ENCODE assay signal across 14 mouse cellular contexts in genomic region chr4:130267069-130267468, GRCm38 (mm10). TPM values are rescaled to one million over a fixed set of nuclear protein-coding genes. Genes with fewer than 3 reads are reported as not detected.
DNase-seq lines count a peak whose midpoint lies in the region; ATAC-seq and TF ChIP-seq lines count a peak whose summit lies in the region.
"Had no signal": no experiment of that assay in that cellular context is flagged by ENCODE, and none has a peak within 500 bp of the region (broad histone marks: within the 10 kb centered on the region; RNA-seq: fewer than 3 reads in every experiment).

No protein-coding gene starts in this region.

- no peaks in the 10 kb centered on the region for H3K9me3 ChIP-seq in embryonic facial prominence, embryonic 14.5 days (ENCODE audit: control insufficient read depth, low read length)
- H3K9me3 ChIP-seq in limb, embryonic 12.5 days: no peaks in the 10 kb centered on the region
- no peaks in the 10 kb centered on the region for H3K9me3 ChIP-seq in heart, embryonic 10.5 days
- H3K9me3 ChIP-seq: neural tube, embryonic 15.5 days had no signal

- H3K4me3 ChIP-seq in gastrocnemius, adult 2 months: peak overlapping the region; percentile 62
- H3K4me3 ChIP-seq in embryonic facial prominence, embryonic 14.5 days (ENCODE audit: low read depth, low read length): no peak overlapping the region
- no peak overlapping the region for H3K4me3 ChIP-seq in limb, embryonic 12.5 days (replicated peaks)
- H3K4me3 ChIP-seq in heart, embryonic 10.5 days: no peak overlapping the region
- H3K4me3 ChIP-seq: neural tube, embryonic 15.5 days had no signal

- ATAC-seq in embryonic facial prominence, embryonic 14.5 days (ENCODE audit: low read depth): 0 out of 2 replicates have a peak, but pooled peaks have one; percentile 19
- no peak for ATAC-seq in limb, embryonic 12.5 days (ENCODE audit: insufficient number of reproducible peaks, insufficient read depth, low FRiP score, low TSS enrichment, low read depth)

- intact Hi-C loops in gastrocnemius, adult 2 months (cut with DNase I): no loop called here
- intact Hi-C loops in left cerebral cortex, postnatal 25 days (cut with DNase I): no loop called here

- peak overlapping the region; percentile 41 for H3K27ac ChIP-seq in gastrocnemius, adult 2 months
- peak overlapping the region; percentile 42; the same call in 1 of the 2 replicates for H3K27ac ChIP-seq in embryonic facial prominence, embryonic 14.5 days (replicated peaks; ENCODE audit: low read depth, low read length)
- peak overlapping the region; percentile 8; the same call in 1 of the 2 replicates for H3K27ac ChIP-seq in limb, embryonic 12.5 days
- no peak overlapping the region; the same call in 1 of the 2 replicates for H3K27ac ChIP-seq in heart, embryonic 10.5 days
- H3K27ac ChIP-seq: hindbrain, embryonic 14.5 days; macrophage; neural tube, embryonic 15.5 days had no signal

- no peak overlapping the region for H3K9ac ChIP-seq in embryonic facial prominence, embryonic 14.5 days (ENCODE audit: low read depth, low read length)
- no peak overlapping the region for H3K9ac ChIP-seq in limb, embryonic 12.5 days (replicated peaks)
- H3K9ac ChIP-seq: hindbrain, embryonic 14.5 days; neural tube, embryonic 15.5 days had no signal

- DNase-seq in gastrocnemius, adult 2 months: peak; percentile 30
- no peak for DNase-seq in gastrocnemius, postnatal 4 days (ENCODE audit: low spot score in 2 of 2)
- no peak for DNase-seq in embryonic facial prominence, embryonic 14.5 days (ENCODE audit: low spot score)
- DNase-seq in lung, postnatal 10 days: peak; percentile 57
- no peak for DNase-seq in left cerebral cortex, postnatal 25 days (ENCODE audit: low spot score in 2 of 2)
- DNase-seq in right cerebral cortex, postnatal 14 days: no peak
- no peak for DNase-seq in heart, embryonic 10.5 days (ENCODE audit: low spot score)
- DNase-seq: cerebellum, adult 8-10 months had no signal

- no peak for TF ChIP-seq CTCF in gastrocnemius, adult 2 months (IDR thresholded peaks at IDR 0.05)

- 69% methylated on average over 7 of the region's 7 CpGs for WGBS in embryonic facial prominence, embryonic 14.5 days
- 78% methylated on average over 7 of the region's 7 CpGs for WGBS in limb, embryonic 12.5 days
- WGBS in heart, embryonic 10.5 days: 80% methylated on average over 7 of the region's 7 CpGs

- peak overlapping the region; percentile 24; the same call in 1 of the 2 replicates for H3K4me2 ChIP-seq in embryonic facial prominence, embryonic 14.5 days (ENCODE audit: low read depth, low read length)
- 0 out of 2 replicates have a peak overlapping the region, but pooled peaks have one; percentile 3 for H3K4me2 ChIP-seq in limb, embryonic 12.5 days
- H3K4me2 ChIP-seq: hindbrain, embryonic 14.5 days; neural tube, embryonic 15.5 days had no signal

- peaks cover 4% of the 10 kb centered on the region; the same call in 1 of the 2 replicates for H3K4me1 ChIP-seq in embryonic facial prominence, embryonic 14.5 days (ENCODE audit: control insufficient read depth, insufficient read depth, low read length)
- H3K4me1 ChIP-seq in limb, embryonic 12.5 days (replicated peaks): peaks cover 28% of the 10 kb centered on the region
- peaks cover 22% of the 10 kb centered on the region for H3K4me1 ChIP-seq in heart, embryonic 10.5 days

- H3K27me3 ChIP-seq in embryonic facial prominence, embryonic 14.5 days (replicated peaks; ENCODE audit: control insufficient read depth, insufficient read depth, low read length): no peaks in the 10 kb centered on the region
- H3K27me3 ChIP-seq in limb, embryonic 12.5 days: peaks cover 6% of the 10 kb centered on the region; the same call in 1 of the 2 replicates
- H3K27me3 ChIP-seq in heart, embryonic 10.5 days (ENCODE audit: insufficient read depth, poor library complexity, severe bottlenecking): peaks cover 67% of the 10 kb centered on the region
- H3K27me3 ChIP-seq: neural tube, embryonic 15.5 days had no signal

- peaks cover 33% of the 10 kb centered on the region for H3K36me3 ChIP-seq in embryonic facial prominence, embryonic 14.5 days (ENCODE audit: control insufficient read depth, insufficient read depth, low read length)
- H3K36me3 ChIP-seq in limb, embryonic 12.5 days: peaks cover 53% of the 10 kb centered on the region
- H3K36me3 ChIP-seq in heart, embryonic 10.5 days: no peaks in the 10 kb centered on the region

RNA-seq across cellular contexts. Expression of gene Serinc2, which starts 11.9 kb away (rescaled TPM):
- total RNA-seq in gastrocnemius, adult 2 months (2021): 10 to 100 TPM; 48.0 to 70.7 TPM
- total RNA-seq in gastrocnemius, postnatal 4 days (2021): 10 to 100 TPM; 43.2 to 53.4 TPM
- 89.2 and 113 TPM in 2 replicates for polyA plus RNA-seq in embryonic facial prominence, embryonic 14.5 days (2014; fragmentation: Nextera tagmentation; extraction: Ambion mirVana)
- polyA plus RNA-seq in limb, embryonic 12.5 days (2016; fragmentation: Nextera tagmentation; extraction: Ambion mirVana): 199 and 205 TPM in 2 replicates
- 1 to 10 TPM; 4.3 to 8.6 TPM for total RNA-seq in left cerebral cortex, postnatal 25 days (2021)
- 5.4 and 12.1 TPM in 2 replicates for polyA plus RNA-seq in heart, embryonic 10.5 days (2016; fragmentation: Nextera tagmentation; extraction: Ambion mirVana)
- polyA plus RNA-seq: macrophage had no signal

RNA-seq across cellular contexts. Expression of gene Fabp3, which starts 41.3 kb away (rescaled TPM):
- 1,000 to 10,000 TPM in 1 of 2 experiments, 100 to 1,000 TPM in 1; 551 to 1,329 TPM for total RNA-seq in gastrocnemius, adult 2 months (2021)
- total RNA-seq in gastrocnemius, postnatal 4 days (2021): 100 to 1,000 TPM; 453 to 501 TPM
- 89.0 and 117 TPM in 2 replicates for polyA plus RNA-seq in embryonic facial prominence, embryonic 14.5 days (2014; fragmentation: Nextera tagmentation; extraction: Ambion mirVana)
- 11.3 and 14.1 TPM in 2 replicates for polyA plus RNA-seq in limb, embryonic 12.5 days (2016; fragmentation: Nextera tagmentation; extraction: Ambion mirVana)
- total RNA-seq in left cerebral cortex, postnatal 25 days (2021): 100 to 1,000 TPM; 150 to 175 TPM
- polyA plus RNA-seq in heart, embryonic 10.5 days (2016; fragmentation: Nextera tagmentation; extraction: Ambion mirVana): 245 and 506 TPM in 2 replicates

RNA-seq across cellular contexts. Expression of gene Gm10570, which starts 41.4 kb away (rescaled TPM):
- under 1 TPM in 1 of 2 experiments, not detected in 1; 0.54 TPM for total RNA-seq in gastrocnemius, adult 2 months (2021)
- total RNA-seq in gastrocnemius, postnatal 4 days (2021): under 1 TPM; 0.60 to 0.81 TPM
- not detected in 2 replicates for polyA plus RNA-seq in embryonic facial prominence, embryonic 14.5 days (2014; fragmentation: Nextera tagmentation; extraction: Ambion mirVana)
- polyA plus RNA-seq in limb, embryonic 12.5 days (2016; fragmentation: Nextera tagmentation; extraction: Ambion mirVana): not detected in 2 replicates
- total RNA-seq in left cerebral cortex, postnatal 25 days (2021): 1 to 10 TPM in 1 of 2 experiments, under 1 TPM in 1; 0.80 to 1.7 TPM
- polyA plus RNA-seq in heart, embryonic 10.5 days (2016; fragmentation: Nextera tagmentation; extraction: Ambion mirVana): 0.58 and 1.1 TPM in 2 replicates
- total RNA-seq: adrenal gland, adult 18-20 months had no signal
- polyA plus RNA-seq: hindbrain, embryonic 14.5 days; macrophage had no signal

RNA-seq across cellular contexts. Expression of gene Gm853, which starts 44.9 kb away (rescaled TPM):
- not detected for total RNA-seq in gastrocnemius, adult 2 months (2021)
- total RNA-seq in gastrocnemius, postnatal 4 days (2021): not detected
- not detected in 2 replicates for polyA plus RNA-seq in embryonic facial prominence, embryonic 14.5 days (2014; fragmentation: Nextera tagmentation; extraction: Ambion mirVana)
- not detected in 2 replicates for polyA plus RNA-seq in limb, embryonic 12.5 days (2016; fragmentation: Nextera tagmentation; extraction: Ambion mirVana)
- total RNA-seq in left cerebral cortex, postnatal 25 days (2021): under 1 TPM in 1 of 2 experiments, not detected in 1; 0.16 TPM
- polyA plus RNA-seq in heart, embryonic 10.5 days (2016; fragmentation: Nextera tagmentation; extraction: Ambion mirVana): not detected in 2 replicates
- total RNA-seq: adrenal gland, adult 18-20 months had no signal
- polyA plus RNA-seq: frontal cortex, adult 2 months; macrophage; neural tube, embryonic 15.5 days had no signal

Comparison
In these comparisons a context has a peak if more than half of its experiments do, and no peak if none do; other contexts are left out.
1. DNase-seq: peak in gastrocnemius, adult 2 months (single experiment) and lung, postnatal 10 days (single experiment); none in gastrocnemius, postnatal 4 days (0 of 2), embryonic facial prominence, embryonic 14.5 days (single experiment), left cerebral cortex, postnatal 25 days (0 of 2), right cerebral cortex, postnatal 14 days (single experiment) and heart, embryonic 10.5 days (single experiment).
2. RNA of gene Serinc2, which starts 11.9 kb away (total RNA-seq): 48.0 to 70.7 TPM in gastrocnemius, adult 2 months and 43.2 to 53.4 TPM in gastrocnemius, postnatal 4 days; 4.3 to 8.6 TPM in left cerebral cortex, postnatal 25 days; every median in the first group is over 4 times any median in the second.